1 mouse cellular context compared by ENCODE assay signal in genomic region chr5:125425698-125426276, GRCm38 (mm10).
TF ChIP-seq lines count a peak whose summit lies in the region.

No protein-coding gene starts in this region.

TF ChIP-seq in ES-E14, 5 proteins besides CTCF, POLR2A, EP300 and RAD21:
- no peak for TF ChIP-seq CHD2 (IDR thresholded peaks at IDR 0.05; ENCODE audit: low read depth, low read length)
- TF ChIP-seq ZC3H11A (IDR thresholded peaks at IDR 0.05; ENCODE audit: borderline replicate concordance, low read depth, low read length) = no peak
- TF ChIP-seq ZNF384 (IDR thresholded peaks at IDR 0.05; ENCODE audit: low read depth, low read length) = no peak
- no peak for TF ChIP-seq HCFC1 (IDR thresholded peaks at IDR 0.05; ENCODE audit: borderline replicate concordance, insufficient read depth, low read length)
